Mouse (Mus musculus) kidney, embryonic 16.5 days (tissue): Measurements from ENCODE around the gene M1ap. TPM values are rescaled to one million over a fixed set of nuclear protein-coding genes. Genes with fewer than 3 reads are reported as not detected.

Source experiments
- ATAC-seq: fragments of 200-750 bp; cut with Nextera tagmentation; 2 replicates; pipeline ENCODE4 v1.8.0; 2017; ENCODE audit warnings: moderate TSS enrichment; ENCODE audit not compliant: low FRiP score, low TSS enrichment
- H3K27ac ChIP-seq: fragments of 300-500 bp; sonication (generic); 2 replicates; pipeline ENCODE4 v1.5.1; 2014; ENCODE audit warnings: low read length
- H3K27me3 ChIP-seq: fragments of 300-500 bp; sonication (generic); 2 replicates; pipeline ENCODE4 v1.6.1; 2014; ENCODE audit warnings: low read length, control low read depth, mixed read lengths; ENCODE audit not compliant: insufficient read depth
- H3K36me3 ChIP-seq: fragments of 300-500 bp; sonication (generic); 2 replicates; pipeline ENCODE4 v1.6.1; 2014; ENCODE audit warnings: low read length, control low read depth, mixed read lengths; ENCODE audit not compliant: insufficient read depth
- H3K4me1 ChIP-seq: fragments of 300-500 bp; sonication (generic); 2 replicates; pipeline ENCODE4 v1.6.1; 2014; ENCODE audit warnings: low read length, control low read depth, mixed read lengths; ENCODE audit not compliant: insufficient read depth
- H3K4me2 ChIP-seq: fragments of 300-500 bp; sonication (generic); replicated peaks from 2 replicates; pipeline ENCODE4 v1.6.1; 2014; ENCODE audit warnings: low read depth, low read length
- H3K4me3 ChIP-seq: fragments of 300-500 bp; sonication (generic); 2 replicates; pipeline ENCODE4 v1.5.1; 2014; ENCODE audit warnings: mild to moderate bottlenecking, low read length
- H3K9ac ChIP-seq: fragments of 300-500 bp; sonication (generic); replicated peaks from 2 replicates; pipeline ENCODE4 v1.6.1; 2014; ENCODE audit warnings: low read length
- H3K9me3 ChIP-seq: fragments of 300-500 bp; sonication (generic); 2 replicates; pipeline ENCODE4 v1.6.1; 2016; ENCODE audit warnings: low read length, control low read depth
- WGBS: fragments of 180-500 bp; shearing (Covaris S2); extraction: QIAGEN DNeasy Blood & Tissue Kit; methylation state at CpG from one replicate; pipeline ENCODE4 v1.1.7; 2014; 5-methylcytosine and 5-hydroxymethylcytosine counted together
- polyA plus RNA-seq: library from polyadenylated mRNA; unstranded; fragments of >200 nt; fragmentation: Nextera tagmentation; extraction: Ambion mirVana; gene quantifications from 2 replicates; pipeline ENCODE4 v1.2.1, GENCODE M21; 2015

M1ap gene
- polyA plus RNA-seq, result 0.29 and 0.69 TPM in 2 replicates

DNA sequence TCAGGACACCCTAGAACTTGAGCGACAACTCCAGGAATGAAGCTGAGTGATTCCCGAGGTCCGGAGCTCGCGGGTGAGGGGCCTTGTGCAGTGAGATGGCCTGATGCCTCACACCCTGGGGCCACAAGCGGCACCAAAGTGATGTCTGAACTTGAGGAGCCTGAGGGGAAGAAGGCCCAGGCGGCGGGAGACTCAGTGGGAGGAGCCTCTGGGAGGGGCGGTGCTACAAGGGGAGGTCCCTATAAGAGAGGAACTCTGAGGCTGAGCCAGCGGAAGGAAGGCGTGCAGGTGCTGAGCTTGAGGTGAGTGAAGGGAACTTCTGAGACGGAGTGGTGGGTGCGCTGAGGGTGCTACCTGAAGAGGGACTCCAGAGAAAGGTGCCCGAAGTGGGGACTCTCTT, at the start of gene M1ap:
Gene M1ap (plus strand): TSS at position 252 of the 400 bp plus-strand sequence.
- Histone ChIP-seq H3K4me1 (no peaks in the 10 kb centered on the region), H3K9me3 (no peaks in the 10 kb centered on the region), H3K27me3 (no peaks in the 10 kb centered on the region), H3K27ac (no peak within 1 kb of the TSS), H3K36me3 (no peaks in the 10 kb centered on the region), H3K9ac (no peak within 1 kb of the TSS), H3K4me3 (no peak within 1 kb of the TSS), H3K4me2 (no peak within 1 kb of the TSS)
- no peak for ATAC-seq
- WGBS, result 79% methylated on average over 14 of the region's 14 CpGs

- H3K36me3 ChIP-seq, result no peaks in the 10 kb centered on the region
- ATAC-seq, result no peak
- no peak overlapping the region for H3K9ac ChIP-seq
- peaks cover 2% of the 10 kb centered on the region; the same call in 1 of the 2 replicates for H3K27me3 ChIP-seq
- no peak overlapping the region for H3K4me3 ChIP-seq
- H3K9me3 ChIP-seq, result no peaks in the 10 kb centered on the region
- peaks cover 16% of the 10 kb centered on the region for H3K4me1 ChIP-seq
- 56% methylated on average over 3 of the region's 3 CpGs for WGBS
- H3K4me2 ChIP-seq, result no peak overlapping the region
- H3K27ac ChIP-seq, result no peak overlapping the region
Measured at GRCm38 (mm10) chr6:82897311-82897710, 49.4 kb upstream of the M1ap start.

DNA sequence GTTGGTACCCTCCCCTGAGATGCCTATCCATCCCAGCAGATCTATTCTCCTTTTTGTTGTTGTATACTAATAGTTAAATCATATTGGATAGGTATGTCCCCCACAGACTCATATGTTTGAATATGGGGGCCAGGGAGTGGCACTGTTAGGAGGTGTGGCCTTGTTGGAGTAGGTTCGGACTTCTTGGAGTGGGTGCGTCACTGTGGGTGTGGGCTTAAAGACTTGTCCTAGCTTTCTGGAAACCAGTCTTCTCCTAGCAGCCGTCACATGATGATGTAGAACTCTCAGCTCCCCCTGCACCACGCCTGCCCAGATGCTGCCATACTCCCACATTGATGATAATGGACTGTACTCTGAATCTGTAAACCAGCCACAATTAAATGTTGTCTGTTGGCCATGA, 48.5 kb upstream of the M1ap start:
- Histone ChIP-seq H3K9ac (no peak overlapping the region), H3K4me3 (no peak overlapping the region), H3K36me3 (no peaks in the 10 kb centered on the region), H3K4me2 (no peak overlapping the region), H3K27ac (peak overlapping the region; percentile 56), H3K9me3 (no peaks in the 10 kb centered on the region), H3K27me3 (peaks cover 2% of the 10 kb centered on the region; the same call in 1 of the 2 replicates), H3K4me1 (peaks cover 16% of the 10 kb centered on the region)
- 43% methylated on average over 4 of the region's 4 CpGs for WGBS
- ATAC-seq, result 0 out of 2 replicates have a peak, but pooled peaks have one; percentile 22

DNA sequence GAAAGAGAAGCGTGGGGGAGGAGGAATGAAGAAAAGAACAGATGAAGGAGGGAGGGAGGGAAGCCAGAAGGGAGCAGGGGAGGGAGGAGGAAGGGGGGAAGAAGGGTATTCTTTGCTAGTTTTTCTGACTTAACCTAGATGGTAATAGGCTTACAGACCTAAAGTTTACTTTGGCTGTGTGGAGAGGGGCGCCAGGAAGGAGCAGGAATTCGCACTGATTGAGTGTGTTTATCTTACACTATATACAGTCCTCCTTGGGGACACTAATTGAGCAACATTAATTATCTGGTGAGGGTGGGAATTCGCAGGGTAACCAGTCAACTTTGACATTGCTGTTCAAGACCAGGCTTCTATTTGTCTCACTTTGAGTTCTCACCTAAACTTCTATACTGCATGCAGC, 48.0 kb upstream of the M1ap start:
- Histone ChIP-seq H3K9me3 (no peaks in the 10 kb centered on the region), H3K27me3 (peaks cover 2% of the 10 kb centered on the region; the same call in 1 of the 2 replicates), H3K27ac (peak overlapping the region; percentile 56), H3K4me1 (peaks cover 16% of the 10 kb centered on the region), H3K4me2 (no peak overlapping the region), H3K36me3 (no peaks in the 10 kb centered on the region), H3K4me3 (no peak overlapping the region), H3K9ac (no peak overlapping the region)
- ATAC-seq, result peak; percentile 75; the same call in 1 of the 2 replicates
- WGBS, result 16% methylated on average over 4 of the region's 4 CpGs

DNA sequence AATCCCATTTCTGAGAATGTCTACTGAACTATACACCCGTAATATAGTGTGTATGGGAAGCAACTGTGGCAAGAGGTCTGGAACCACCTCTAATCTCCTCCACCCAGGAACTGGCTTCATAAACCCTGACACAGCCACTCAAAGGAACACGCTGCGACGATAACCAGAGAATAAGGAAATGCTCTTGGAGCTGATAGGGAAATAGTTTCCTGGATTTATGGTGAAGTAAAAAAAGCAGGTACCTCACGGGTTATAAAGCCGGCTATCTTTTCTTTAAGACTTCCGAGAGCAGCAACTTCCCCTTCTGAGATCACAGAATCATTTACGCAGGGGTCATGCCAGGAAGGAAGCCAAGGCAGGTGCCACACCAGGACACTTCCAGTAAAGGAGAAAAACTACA, 44.1 kb upstream of the M1ap start:
- Histone ChIP-seq H3K4me1 (peaks cover 22% of the 10 kb centered on the region), H3K4me3 (no peak overlapping the region), H3K9me3 (no peaks in the 10 kb centered on the region), H3K9ac (no peak overlapping the region), H3K27ac (no peak overlapping the region), H3K27me3 (peaks cover 2% of the 10 kb centered on the region; the same call in 1 of the 2 replicates), H3K36me3 (no peaks in the 10 kb centered on the region), H3K4me2 (no peak overlapping the region)
- ATAC-seq, result no peak
- 33% methylated on average over 8 of the region's 8 CpGs for WGBS

- 89% methylated on average over 3 of the region's 3 CpGs for WGBS
- peaks cover 6% of the 10 kb centered on the region; the same call in 1 of the 2 replicates for H3K4me1 ChIP-seq
- no peak for ATAC-seq
- H3K4me3 ChIP-seq, result no peak overlapping the region
- H3K4me2 ChIP-seq, result no peak overlapping the region
- no peak overlapping the region for H3K9ac ChIP-seq
- H3K27me3 ChIP-seq, result no peaks in the 10 kb centered on the region
- no peaks in the 10 kb centered on the region for H3K36me3 ChIP-seq
- no peak overlapping the region for H3K27ac ChIP-seq
- H3K9me3 ChIP-seq, result no peaks in the 10 kb centered on the region
Measured at GRCm38 (mm10) chr6:82906985-82907384, 39.7 kb upstream of the M1ap start.

DNA sequence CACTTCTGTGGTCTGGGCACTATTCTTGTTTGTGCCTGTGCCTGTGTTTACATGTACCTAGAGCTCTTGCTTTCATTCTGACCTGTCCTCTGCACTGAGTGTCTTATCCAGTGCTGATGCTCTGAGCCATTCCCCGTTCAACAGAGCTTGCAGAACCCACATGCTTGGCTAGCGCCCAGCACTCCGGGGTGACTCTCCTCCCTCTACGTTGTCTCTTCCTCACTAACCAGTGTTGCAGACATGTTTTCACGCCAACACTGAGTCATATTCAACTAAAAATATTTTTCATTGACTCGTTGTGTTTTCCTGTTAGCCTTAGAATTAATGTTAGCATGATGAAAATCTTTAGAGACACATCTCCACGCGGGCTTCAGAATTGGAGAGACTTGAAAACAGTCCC, 38.7 kb upstream of the M1ap start:
- no peak overlapping the region for H3K4me3 ChIP-seq
- H3K27me3 ChIP-seq, result no peaks in the 10 kb centered on the region
- H3K36me3 ChIP-seq, result no peaks in the 10 kb centered on the region
- H3K9me3 ChIP-seq, result no peaks in the 10 kb centered on the region
- H3K4me1 ChIP-seq, result peaks cover 6% of the 10 kb centered on the region; the same call in 1 of the 2 replicates
- H3K27ac ChIP-seq, result no peak overlapping the region
- ATAC-seq, result no peak
- H3K4me2 ChIP-seq, result no peak overlapping the region
- H3K9ac ChIP-seq, result no peak overlapping the region
- 79% methylated on average over 8 of the region's 8 CpGs for WGBS

DNA sequence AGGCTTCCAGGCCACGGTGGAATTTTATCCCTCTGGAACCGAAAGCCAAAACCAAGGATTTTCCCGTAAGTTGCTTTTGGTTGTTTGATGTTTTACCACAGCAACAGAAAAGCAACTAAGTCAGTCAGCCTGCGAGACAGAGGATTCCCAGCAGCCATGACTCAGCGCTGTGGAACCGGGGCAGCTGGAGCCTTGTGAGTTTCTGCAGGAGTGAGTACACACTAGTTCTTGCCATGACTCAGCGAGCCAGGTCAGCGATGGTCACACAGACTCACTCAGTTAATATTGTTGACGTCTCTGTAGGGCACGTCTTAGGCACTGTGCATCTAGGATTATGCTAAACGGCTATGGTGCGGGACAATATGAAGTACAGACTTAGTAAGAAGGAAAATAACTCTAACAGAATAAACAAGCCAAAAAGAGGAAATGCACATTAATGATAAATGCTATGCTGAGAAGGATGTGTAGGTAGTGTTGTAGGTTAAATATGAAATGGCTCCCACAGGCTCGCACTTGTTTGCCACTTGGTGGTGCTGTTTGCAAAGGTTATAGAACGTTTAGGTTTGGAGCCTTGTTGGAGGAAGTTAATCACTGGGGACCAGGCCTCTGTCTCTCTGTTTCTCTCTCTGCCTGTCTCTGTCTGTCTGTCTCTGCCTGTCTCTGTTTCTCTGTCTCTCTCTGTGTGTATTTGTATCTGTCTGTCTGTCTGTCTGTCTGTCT, 37.4 kb upstream of the M1ap start:
- H3K4me1 ChIP-seq, result peaks cover 6% of the 10 kb centered on the region; the same call in 1 of the 2 replicates
- H3K9ac ChIP-seq, result no peak overlapping the region
- H3K4me2 ChIP-seq, result 0 out of 2 replicates have a peak overlapping the region, but pooled peaks have one; percentile 1
- 43% methylated on average over 14 of the region's 14 CpGs for WGBS
- H3K4me3 ChIP-seq, result no peak overlapping the region
- no peaks in the 10 kb centered on the region for H3K27me3 ChIP-seq
- H3K27ac ChIP-seq, result no peak overlapping the region; the same call in 1 of the 2 replicates
- H3K36me3 ChIP-seq, result no peaks in the 10 kb centered on the region
- peak; percentile 62; the same call in 1 of the 2 replicates for ATAC-seq
- H3K9me3 ChIP-seq, result no peaks in the 10 kb centered on the region

DNA sequence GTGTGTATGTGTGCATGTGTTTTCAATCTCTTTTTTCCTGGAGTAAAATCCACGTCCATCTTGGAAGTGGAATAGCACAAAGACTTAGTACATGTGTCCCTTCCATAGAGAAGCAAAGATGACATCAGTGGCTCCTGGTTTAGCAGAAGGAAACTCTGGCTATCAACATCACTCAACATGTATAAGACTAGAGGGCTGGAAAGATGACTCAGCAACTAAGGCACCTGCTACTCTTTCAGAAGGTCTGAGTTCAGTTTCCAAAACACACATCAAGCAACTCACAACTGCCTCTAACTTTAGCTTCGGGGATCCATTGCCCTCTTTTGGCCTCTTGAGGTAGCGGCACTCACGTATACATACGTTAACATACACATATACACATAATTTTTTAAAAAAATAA, 35.4 kb upstream of the M1ap start:
- Histone ChIP-seq H3K27me3 (no peaks in the 10 kb centered on the region), H3K4me3 (no peak overlapping the region), H3K4me2 (no peak overlapping the region), H3K27ac (no peak overlapping the region), H3K36me3 (no peaks in the 10 kb centered on the region), H3K9me3 (no peaks in the 10 kb centered on the region), H3K4me1 (no peaks in the 10 kb centered on the region), H3K9ac (no peak overlapping the region)
- WGBS, result 89% methylated on average over 5 of the region's 5 CpGs
- ATAC-seq, result no peak
